Mouse (Mus musculus) megakaryocyte, embryonic 14.5 days (primary cell): ENCODE results near the gene Aldh1l1.

Experiments used
- FLI1 ChIP-seq: IDR thresholded peaks from 2 replicates; pipeline ENCODE4 v1.6.1; 2012; ENCODE audit warnings: low read length, inconsistent platforms, mixed read lengths
- GATA1 ChIP-seq: IDR thresholded peaks from 3 replicates; pipeline ENCODE4 v1.6.1; 2012; ENCODE audit warnings: mixed read lengths, low read length, inconsistent platforms, borderline replicate concordance

GRCm38 (mm10) chr6:90621584-90621890 lies 135.3 kb downstream of the Aldh1l1 start:
- no peak for TF ChIP-seq GATA1
- TF ChIP-seq FLI1: no peak
